Mouse (Mus musculus) cerebral cortex, adult 2 months (tissue): ENCODE data around the gene Prr15.

Experiments
- WGBS: fragments of 180-500 bp; shearing (Covaris S2); methylation state at CpG from one replicate; pipeline ENCODE4 v1.1.7; 2018; 5-methylcytosine and 5-hydroxymethylcytosine counted together

The Prr15 gene

DNA sequence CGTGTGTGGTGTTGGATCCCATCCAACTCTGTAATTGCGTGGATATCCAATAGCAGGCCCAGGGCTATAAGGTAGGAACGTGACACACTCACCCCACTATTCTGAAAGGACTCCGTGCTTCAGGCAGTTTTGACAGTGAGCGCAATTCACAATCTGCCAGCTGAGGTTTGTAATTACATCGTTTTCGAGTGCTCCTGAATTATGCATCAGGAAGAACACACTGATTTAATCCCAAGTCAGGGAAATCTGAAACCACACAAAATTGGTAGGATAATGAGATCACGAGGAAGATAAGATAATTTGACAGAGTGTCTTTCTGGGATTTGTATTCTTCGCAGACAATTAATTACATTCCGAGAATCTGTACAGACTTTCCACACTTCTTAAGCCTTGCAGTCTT lies 6.1 kb downstream of the Prr15 start:
- WGBS, result 42% methylated on average over 10 of the region's 10 CpGs

DNA sequence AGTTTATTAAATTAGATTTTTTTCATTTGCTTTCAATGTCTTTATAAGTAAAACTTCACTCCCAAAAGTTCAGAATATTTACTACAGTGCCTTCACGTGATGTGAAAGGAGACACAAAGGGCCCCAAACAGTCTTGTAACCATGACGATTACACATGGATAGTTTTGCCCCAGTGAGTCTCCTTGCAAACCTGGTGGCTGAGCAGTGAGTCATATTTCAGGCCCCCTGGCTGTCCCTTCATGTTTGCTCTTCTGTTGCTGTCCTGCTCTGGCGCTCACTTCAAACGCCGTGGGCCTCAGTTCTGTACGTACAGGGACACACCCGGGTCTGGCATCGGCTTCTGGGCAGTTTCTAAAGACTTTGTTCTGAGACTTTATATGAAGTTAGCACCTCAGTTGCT lies 6.6 kb downstream of the Prr15 start:
- 65% methylated on average over 8 of the region's 8 CpGs for WGBS

DNA sequence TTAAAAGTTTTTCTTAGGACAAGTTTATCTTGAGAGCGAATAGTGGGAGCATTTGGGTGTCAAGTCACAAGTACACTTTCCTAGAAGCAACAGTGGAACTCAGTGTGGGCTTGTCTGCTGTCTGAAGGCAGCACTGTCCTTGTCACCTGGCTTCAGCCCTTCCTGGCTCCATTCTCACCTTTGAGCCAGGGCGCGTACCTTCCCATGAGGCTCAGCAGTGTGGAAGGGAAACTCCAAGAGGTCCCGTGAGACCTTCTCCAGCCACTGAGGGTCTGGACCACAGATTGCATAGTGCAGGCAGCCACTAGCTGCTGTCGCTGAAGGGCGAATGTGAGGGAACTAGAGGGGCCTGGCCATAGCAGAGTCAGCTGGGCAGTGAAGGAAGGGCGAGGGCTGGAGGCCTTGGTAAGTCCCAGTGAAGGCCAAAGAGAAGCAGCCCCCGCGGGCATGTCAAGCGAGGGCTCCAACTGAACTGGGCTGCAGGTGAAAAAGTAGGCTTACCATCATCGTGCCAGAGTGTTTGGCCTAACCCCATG lies 7.5 kb downstream of the Prr15 start:
- 92% methylated on average over 11 of the region's 11 CpGs for WGBS

DNA sequence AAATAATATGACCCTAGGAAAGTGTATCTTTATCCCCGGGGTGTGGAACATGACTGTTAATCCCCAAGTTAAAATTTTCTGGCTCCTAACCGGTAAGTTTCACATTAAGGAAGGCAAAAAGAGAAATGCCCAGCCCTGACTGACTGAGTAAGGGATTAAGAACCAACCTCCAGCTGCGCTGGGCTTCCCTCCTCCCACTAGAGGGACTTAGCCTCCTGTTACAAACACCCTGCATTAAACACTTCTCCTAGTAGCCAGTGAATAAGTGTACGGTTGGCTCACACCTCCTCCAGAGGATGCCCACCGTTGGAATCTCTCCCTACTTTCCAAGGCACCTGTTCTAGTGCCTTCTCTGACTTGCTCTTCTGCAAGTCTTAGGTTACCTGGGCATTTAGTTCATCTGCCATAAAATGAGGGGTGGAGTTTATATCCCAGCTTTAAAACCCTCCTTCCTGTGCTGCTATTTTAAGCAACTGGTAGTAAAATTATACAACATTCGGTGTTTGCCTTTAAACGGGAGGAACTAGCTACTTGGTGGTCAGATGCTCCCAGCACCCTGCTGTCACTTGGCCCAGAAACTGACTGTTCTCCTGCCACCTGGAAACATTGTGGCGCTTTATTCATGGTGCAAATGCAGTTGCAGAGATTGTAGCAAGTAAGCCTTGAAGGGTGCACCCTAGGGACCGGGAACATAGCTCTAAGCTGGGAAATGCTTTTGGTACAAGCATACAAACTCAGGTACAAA lies 8.2 kb downstream of the Prr15 start:
- 52% methylated on average over 9 of the region's 9 CpGs for WGBS

DNA sequence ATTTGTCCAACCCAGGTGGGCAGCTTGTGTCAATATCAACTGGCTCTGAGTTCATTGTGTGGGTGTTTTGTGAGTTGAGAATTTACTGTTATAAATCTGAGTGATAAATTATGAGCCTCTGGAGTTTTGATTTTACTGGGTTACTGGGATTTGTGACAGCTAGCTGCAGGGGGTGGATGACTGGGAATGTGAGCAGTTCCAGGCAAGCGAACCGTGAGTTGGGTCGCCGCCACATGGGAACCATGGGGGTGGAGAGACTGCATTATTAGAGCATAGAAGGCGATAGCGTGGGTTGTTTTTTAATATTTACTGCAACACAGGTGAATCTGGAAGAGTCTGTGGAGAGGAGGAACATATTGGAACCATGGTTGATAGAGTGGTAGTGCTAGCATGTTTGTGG lies 11.7 kb downstream of the Prr15 start:
- 68% methylated on average over 6 of the region's 6 CpGs for WGBS

DNA sequence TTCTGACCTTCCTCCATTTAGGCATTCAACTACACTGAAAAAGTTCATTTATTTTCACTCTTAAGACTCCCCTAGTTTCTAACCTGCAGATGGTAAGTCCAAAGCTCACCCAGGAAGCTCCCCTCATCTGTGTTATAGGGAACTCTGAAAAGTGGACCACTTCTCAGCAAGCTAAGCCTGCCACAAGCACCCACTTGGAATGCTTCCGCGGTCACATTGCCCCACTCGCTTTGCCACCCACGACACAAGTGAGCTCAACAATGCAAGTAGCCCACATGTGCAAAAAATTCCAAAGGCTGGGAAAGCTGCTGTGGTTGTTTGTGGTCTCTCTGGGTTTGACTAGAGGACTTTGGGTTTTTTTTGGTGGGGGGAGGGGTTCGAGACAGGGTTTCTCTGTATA lies 15.5 kb downstream of the Prr15 start:
- 78% methylated on average over 5 of the region's 5 CpGs for WGBS

DNA sequence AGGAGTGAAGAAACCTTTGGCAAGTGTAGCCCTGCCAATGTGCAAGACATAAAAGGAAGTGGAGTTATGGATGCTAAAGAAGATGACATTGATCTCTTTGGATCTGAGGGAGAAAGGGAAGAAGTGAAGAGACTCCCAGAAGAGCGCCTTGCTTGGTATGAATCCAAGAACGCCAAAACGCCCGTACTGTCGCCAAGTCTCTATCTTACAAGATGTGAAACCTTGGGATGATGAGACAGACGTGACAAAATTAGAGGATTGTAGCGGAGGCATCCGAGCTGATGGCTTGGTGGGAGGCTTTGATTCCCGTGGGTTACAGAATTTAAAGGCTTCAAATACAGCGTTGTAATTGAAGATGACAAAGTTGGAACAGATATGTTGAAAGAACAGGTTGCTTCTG lies 16.6 kb downstream of the Prr15 start:
- 67% methylated on average over 10 of the region's 10 CpGs for WGBS

DNA sequence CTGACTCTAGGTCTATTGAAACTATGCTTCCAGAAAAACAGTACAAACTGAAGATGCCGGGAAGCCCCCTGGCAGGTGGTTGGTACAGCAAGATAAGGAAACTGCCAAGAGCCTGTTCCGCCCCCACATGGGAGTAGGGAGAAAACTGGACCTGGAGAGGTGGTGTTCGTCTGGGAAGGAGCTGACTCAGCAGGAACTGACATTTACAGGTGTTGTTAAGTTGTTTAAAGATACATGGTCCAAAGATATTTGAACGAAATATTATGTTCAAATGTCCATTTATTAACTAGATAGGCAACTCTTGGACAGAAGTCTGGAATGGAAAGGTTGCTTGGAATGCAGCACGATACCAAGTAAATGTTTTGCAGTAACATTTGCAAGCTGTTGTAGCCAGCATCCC lies 26.2 kb downstream of the Prr15 start:
- WGBS, result 62% methylated on average over 5 of the region's 5 CpGs

DNA sequence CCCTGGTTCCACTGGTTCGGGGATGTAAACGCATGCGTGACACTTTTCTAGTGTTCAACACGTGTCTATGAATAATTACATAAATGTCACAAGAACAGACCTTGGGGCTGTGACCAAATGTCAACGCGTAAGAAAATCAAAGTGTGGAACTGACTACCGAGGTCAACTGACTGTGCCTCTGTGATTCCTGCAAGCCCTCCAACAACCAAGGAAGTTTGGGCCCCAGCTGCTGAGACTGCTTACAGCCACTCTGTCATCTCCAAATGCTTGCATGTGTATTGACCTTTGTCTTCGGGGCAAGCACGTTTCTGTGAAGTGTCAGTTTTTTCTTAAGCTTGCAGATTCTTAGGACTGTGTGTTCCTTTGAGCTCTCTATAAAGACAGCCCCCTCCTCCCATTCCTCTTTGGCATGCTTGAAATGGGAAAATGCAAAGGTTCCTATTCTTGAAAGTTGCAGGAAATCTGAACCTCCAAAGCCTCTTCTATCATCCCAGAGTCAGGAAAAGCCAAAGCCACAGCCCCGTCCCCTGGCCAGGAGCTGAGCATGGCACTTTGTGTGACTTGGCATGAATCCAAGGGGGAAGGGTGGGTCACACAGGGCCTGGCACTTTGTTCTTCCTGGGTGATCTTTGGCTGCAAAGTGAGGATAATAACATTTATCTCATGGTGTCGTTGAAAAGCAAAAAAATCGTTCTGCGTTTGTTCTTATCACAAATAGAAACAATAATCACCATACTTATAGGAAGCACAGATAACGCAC lies 27.5 kb downstream of the Prr15 start:
- 73% methylated on average over 14 of the region's 14 CpGs for WGBS

DNA sequence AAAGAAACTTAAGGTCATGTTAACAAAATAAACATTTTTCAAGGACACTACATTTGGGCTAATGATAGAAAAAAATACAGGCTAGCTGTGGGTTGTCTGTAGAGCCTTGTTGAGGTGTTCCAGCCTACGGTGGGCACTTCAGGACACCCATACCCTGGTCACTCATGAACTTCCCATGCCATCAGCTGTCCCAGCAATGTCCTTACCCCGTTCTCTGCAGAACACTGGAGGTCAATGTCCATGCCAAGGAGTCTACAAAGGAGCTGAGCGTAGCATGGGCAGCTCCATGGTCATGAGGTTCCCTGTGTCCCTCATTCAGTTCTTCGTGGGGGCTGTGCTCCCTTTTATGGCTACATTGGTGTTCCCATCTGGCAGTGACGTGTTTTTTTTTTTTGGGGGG lies 28.1 kb downstream of the Prr15 start:
- WGBS, result 89% methylated on average over 5 of the region's 5 CpGs

DNA sequence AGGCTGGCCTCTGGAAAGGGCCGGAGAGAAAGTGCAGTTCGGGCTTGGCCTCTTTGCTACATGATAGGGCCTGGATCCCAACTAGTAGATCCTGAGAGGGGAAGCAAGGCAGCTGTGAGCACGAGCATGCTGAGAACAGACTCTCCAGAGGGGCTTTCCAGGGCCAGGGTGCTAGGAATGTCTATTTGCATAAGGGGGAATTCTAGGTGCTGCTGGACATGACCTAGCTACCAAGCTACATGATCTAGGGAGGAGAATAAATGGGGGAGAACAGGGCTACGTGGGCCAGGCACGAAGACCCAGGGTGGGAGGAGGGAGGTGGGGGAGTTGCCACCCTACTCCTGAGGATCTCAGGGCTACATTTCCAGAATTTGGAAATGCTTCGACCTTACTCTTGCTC lies 30.0 kb downstream of the Prr15 start:
- 91% methylated on average over 6 of the region's 6 CpGs for WGBS

DNA sequence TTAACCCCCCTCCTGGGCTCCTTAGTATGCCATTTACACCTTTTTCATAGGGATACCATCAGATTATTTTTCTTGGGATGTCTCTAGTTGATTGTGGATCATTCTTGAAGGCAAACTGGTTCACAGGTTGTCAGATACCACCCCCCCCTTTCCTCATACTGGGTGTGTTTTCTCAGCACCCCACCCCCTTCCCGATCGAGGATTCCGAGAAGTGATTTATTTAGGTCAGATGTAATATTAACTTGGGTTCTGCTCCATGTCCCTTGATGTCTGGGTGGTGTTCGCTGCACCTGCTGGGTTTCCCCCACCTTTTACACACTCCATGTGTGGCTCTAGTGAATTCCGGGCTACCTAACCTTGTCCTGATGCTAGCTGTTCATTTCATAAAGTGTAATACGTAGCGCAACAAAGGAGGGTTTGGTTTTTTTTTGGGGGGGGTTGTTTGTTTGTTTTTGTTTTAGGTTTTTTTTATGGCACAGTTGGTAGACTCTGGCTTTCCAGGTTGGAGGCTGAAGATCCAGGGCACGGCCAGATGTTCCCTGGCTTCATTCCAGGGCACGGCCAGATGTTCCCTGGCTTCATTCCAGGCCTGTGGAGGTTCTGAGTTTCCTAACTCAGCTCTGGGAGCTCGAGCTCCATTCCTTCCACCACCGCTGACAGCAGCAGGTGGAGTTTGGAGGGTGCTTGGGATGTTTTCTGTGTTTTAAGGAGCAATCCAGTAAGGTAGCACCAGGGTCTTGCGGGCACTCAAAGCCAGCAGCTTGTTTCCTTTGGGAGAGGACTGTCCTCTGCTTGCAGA lies 37.1 kb downstream of the Prr15 start:
- 87% methylated on average over 12 of the region's 12 CpGs for WGBS

DNA sequence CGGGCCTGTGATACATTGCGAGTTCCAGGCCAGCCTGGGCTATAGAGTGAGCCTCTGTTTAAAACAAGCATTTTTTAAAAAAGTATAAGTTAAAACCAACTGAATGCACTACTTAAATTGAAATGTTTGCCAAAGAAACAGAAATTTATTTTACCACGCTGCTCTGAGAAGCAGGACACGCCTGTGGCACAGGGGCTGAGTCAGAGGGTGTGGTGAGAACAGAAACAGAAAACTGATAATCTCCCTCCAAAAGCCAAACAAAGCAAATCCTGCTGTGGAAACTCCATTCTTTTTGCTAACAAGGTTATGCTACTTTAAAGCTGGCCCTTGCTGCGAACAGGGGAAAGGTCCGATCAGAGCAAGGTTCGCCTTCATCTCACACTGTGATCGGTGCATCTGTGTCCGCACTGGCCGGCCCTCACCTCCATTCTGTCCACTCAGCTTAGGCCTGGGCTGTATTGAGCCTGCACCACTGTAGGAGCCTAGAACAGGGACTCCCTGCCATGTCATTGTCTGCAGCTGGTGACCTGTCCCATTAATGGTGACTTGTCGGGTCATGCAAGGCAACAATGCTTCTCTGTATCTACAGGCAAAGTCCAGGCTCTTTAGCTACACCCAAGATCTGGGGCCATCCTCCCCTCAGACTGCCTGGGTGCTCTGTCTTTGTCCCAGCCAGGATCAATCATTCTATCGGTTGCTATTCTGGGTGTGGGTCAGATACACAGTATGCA lies 38.9 kb downstream of the Prr15 start:
- 85% methylated on average over 12 of the region's 12 CpGs for WGBS

DNA sequence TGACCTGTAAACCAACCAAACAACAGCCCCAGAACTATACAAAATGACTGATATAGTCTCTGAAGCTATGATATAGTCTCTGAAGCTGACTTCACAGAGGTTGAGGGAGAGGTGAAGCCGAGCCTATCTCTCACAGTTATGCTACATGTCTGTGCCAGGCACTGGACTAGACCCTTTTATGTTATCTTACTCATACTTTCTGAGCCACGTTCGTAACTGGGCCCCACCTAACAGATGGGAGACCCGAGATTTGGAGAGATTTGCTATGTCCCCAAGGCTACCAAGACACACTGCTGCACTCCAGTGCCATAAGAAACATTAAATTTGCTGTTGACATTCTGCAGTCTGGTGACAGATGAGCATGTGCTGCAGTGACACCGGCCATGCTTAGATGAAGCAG lies 41.0 kb downstream of the Prr15 start:
- 89% methylated on average over 5 of the region's 5 CpGs for WGBS

DNA sequence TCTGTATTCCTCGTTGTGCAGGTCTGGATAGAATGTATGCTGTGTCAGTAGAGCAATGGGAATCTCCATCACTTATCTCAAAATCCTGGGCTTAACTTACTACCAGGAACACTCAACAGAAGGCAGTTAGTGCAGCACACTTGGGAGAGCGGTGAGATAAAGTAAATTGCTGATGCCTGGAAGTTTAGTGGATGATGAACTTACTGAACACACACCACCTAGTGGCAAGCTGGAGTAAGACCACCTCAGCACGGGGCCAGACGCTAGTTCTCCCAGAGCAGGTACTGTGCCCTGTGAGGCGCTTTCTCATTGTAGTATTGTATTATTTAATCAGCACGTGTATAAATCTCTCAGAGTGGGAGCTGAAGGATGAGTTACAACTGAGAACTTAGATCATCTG lies 42.4 kb downstream of the Prr15 start:
- 10% methylated on average over 6 of the region's 6 CpGs for WGBS

DNA sequence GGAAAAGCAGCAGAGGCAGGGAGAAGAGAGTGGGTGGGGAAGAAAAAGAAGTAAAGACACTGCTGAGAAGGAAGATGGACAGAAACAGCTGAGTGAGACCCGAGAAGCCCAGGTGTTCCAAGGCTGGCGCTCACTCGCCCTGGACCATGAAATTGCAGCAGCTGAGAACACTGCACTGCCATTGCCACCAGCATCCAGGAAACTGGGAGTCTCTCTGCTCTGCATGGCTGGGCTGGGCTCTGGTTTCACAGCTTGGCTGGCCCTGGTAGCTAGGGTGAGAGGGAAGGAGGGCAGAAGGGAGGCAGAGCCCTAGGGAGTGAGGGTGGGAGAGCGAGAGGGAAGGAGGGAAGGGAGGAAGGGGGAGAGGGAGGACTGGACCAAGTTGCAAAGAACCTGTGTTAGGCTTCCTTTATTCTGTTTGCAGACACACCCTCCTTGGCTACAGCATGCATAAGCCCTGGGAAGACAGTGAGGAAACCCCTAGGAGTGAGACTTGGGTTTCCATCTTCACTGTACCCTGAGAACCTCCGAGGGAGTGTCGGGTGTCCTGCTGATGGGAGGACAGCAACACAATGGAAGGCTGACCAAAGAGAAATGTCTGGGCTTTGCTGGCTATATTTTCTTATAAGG lies 44.4 kb downstream of the Prr15 start:
- 63% methylated on average over 6 of the region's 6 CpGs for WGBS

DNA sequence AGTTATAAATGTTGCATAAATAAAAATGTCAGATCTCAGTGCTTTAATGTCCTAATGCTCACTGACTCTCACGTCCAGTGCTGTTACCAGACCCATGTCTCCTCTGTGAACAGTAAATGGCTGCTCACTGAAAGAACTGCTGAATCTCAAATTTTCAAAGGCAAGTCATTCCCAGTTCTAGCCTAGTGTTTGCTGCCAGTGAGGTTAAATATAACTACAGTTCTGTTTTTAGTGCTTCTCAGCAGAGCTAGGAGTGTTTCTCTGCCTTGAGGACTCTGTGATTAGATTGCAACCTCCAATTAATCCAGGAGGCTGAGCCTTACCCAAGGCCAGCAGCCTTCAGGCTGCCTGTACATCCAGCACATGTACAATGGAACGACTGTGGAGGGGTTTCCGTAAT lies 46.2 kb downstream of the Prr15 start:
- 44% methylated on average over 3 of the region's 3 CpGs for WGBS

DNA sequence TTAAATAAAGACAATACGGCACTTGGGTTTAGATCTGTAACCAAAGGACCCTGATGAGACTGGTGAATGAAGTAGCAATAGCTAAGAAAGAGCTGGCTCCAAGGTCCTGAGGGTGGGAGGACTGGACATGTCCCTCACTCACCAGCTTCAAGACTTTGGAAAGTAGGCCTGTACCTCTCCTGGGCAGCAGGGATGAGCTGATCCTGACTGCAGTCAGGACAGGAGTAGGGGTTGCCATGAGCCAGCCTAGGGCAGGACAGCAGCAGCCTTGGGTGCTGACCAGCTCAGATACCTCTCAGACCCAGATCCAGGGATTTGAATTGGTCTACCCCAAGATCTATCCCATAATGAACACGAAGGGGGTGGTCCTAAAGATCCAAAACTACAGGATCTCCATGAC lies 53.7 kb downstream of the Prr15 start:
- 67% methylated on average over 2 of the region's 2 CpGs for WGBS
